Mouse (Mus musculus) olfactory bulb, adult 2 months (tissue): ENCODE data around the gene Sdhc.

Source experiments
- CTCF ChIP-seq: fragments of 200-500 bp; IDR thresholded peaks from 2 replicates; pipeline ENCODE4 v1.5.1; 2012; ENCODE audit warnings: low read depth, mild to moderate bottlenecking, low read length, moderate library complexity; ENCODE audit not compliant: insufficient read depth
- POLR2A ChIP-seq: fragments of 200-500 bp; IDR thresholded peaks from 2 replicates; pipeline ENCODE4 v1.6.1; 2012; ENCODE audit warnings: mild to moderate bottlenecking, low read depth, low read length, moderate library complexity; ENCODE audit not compliant: insufficient read depth

DNA sequence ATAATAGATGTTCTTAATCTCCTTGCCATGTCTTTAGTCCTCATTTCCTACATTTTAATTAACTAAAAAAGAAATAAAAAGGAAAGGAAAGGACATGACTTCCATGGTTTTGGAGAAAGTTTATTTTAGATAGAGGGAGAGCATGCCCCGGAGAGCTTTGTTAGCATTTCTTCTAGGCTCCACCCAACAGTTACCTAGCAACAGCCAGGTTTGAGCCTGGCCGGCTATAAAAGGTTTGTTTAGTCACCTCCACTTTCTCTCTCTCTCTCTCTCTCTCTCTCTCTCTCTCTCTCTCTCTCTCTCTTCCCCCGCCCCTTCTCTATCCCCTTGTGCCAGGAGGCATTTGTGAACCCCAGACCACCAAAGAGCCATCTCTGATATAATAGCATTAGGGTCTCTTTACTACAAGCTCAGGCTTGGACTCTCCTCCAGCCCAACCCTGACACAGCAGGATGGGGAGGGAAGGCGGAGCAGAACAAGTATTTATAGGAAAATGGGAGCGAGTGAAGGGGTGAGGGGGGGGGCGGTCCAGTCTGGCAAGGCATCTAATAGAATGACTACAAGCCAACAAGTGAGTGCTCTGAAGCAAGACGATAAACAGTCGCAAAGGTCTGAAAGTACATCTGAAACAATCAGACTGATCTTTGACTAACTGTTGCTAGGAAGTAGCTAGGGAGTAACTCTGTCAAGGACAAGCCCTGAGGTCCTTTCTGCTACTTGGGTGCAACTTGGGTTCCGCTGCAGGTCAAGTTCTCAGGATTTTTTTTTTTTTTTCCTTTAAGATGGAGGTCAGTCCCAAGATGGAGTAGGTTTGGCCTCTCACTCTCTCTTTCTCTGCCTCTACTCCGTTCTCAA lies 54.1 kb downstream of the Sdhc start:
- no peak for TF ChIP-seq CTCF
- TF ChIP-seq POLR2A = no peak
